ENCODE assay signal across 8 mouse cellular contexts in genomic region chr16:52031091-52031689, GRCm38 (mm10). TPM values are rescaled to one million over a fixed set of nuclear protein-coding genes. Genes with fewer than 3 reads are reported as not detected.
A peak's percentile ranks its signal among the peaks of the same experiment; 100 is the strongest.
DNase-seq lines count a peak whose midpoint lies in the region; ATAC-seq and TF ChIP-seq lines count a peak whose summit lies in the region.

TSS of gene Cblb (plus strand) at chr16:52031225.

- no peak for TF ChIP-seq CTCF in liver, embryonic 14.5 days (IDR thresholded peaks at IDR 0.05; ENCODE audit: low read depth)
- TF ChIP-seq CTCF in stomach, postnatal 0 days (IDR thresholded peaks at IDR 0.05; ENCODE audit: low read depth), result no peak

- peak; percentile 91 for DNase-seq in c-Kit-negative CD71-positive TER-119-positive erythroid progenitor cells, embryonic 14.5 days (ENCODE audit: low read depth, low spot score)
- peak; percentile 95 for DNase-seq in forebrain, embryonic 10.5 days (ENCODE audit: extremely low spot score, low spot score)
- peak; percentile 98 to 99 for DNase-seq in kidney, postnatal 25 days
- DNase-seq in liver, embryonic 14.5 days (ENCODE audit: low read depth in 3 of 3, low spot score in 3 of 3), result peak; percentile 93 to 95 (median 95)
- DNase-seq in neural tube, embryonic 11.5 days (ENCODE audit: low spot score), result peak; percentile 99
- peak; percentile 98 for DNase-seq in stomach, postnatal 0 days (ENCODE audit: low spot score)

- H3K36me3 ChIP-seq in forebrain, embryonic 10.5 days (replicated peaks), result peaks cover 27% of the 10 kb centered on the region
- H3K36me3 ChIP-seq in heart, embryonic 15.5 days, result no peaks in the 10 kb centered on the region
- peaks cover 3% of the 10 kb centered on the region for H3K36me3 ChIP-seq in liver, embryonic 14.5 days (replicated peaks; ENCODE audit: control insufficient read depth, insufficient read depth, low read depth)
- H3K36me3 ChIP-seq in neural tube, embryonic 11.5 days (ENCODE audit: control insufficient read depth, insufficient read depth, low read length), result no peaks in the 10 kb centered on the region
- H3K36me3 ChIP-seq in stomach, postnatal 0 days (ENCODE audit: control insufficient read depth, insufficient read depth, low read length), result peaks cover 4% of the 10 kb centered on the region; the same call in 1 of the 2 replicates

- H3K27me3 ChIP-seq in forebrain, embryonic 10.5 days (ENCODE audit: poor library complexity, severe bottlenecking), result no peaks in the 10 kb centered on the region
- no peaks in the 10 kb centered on the region for H3K27me3 ChIP-seq in heart, embryonic 15.5 days
- H3K27me3 ChIP-seq in liver, embryonic 14.5 days (ENCODE audit: control insufficient read depth, insufficient read depth, low read length), result no peaks in the 10 kb centered on the region
- no peaks in the 10 kb centered on the region for H3K27me3 ChIP-seq in neural tube, embryonic 11.5 days (ENCODE audit: control insufficient read depth, insufficient read depth, low read length)
- H3K27me3 ChIP-seq in stomach, postnatal 0 days (ENCODE audit: control insufficient read depth, insufficient read depth, low read length), result no peaks in the 10 kb centered on the region

- H3K4me3 ChIP-seq in forebrain, embryonic 10.5 days, result peak within 1 kb of the TSS; percentile 75
- H3K4me3 ChIP-seq in heart, embryonic 15.5 days, result peak within 1 kb of the TSS; percentile 85
- peak within 1 kb of the TSS; percentile 78 to 93 for H3K4me3 ChIP-seq in liver, embryonic 14.5 days (ENCODE audit: insufficient read depth in 1 of 2, low read depth in 2 of 2, low read length in 2 of 2)
- H3K4me3 ChIP-seq in neural tube, embryonic 11.5 days (ENCODE audit: low read depth, low read length), result peak within 1 kb of the TSS; percentile 87
- H3K4me3 ChIP-seq in stomach, postnatal 0 days (ENCODE audit: low read depth, low read length), result peak within 1 kb of the TSS; percentile 88

- peaks cover 33% of the 10 kb centered on the region for H3K4me1 ChIP-seq in forebrain, embryonic 10.5 days
- peaks cover 33% of the 10 kb centered on the region for H3K4me1 ChIP-seq in heart, embryonic 15.5 days (replicated peaks)
- H3K4me1 ChIP-seq in liver, embryonic 14.5 days (replicated peaks; ENCODE audit: control insufficient read depth in 2 of 2, insufficient read depth in 2 of 2, low read length in 1 of 2), result peaks cover 3 to 7% of the 10 kb centered on the region in 2 experiments; a peak in 3 of 4 replicates
- H3K4me1 ChIP-seq in neural tube, embryonic 11.5 days (ENCODE audit: control insufficient read depth, insufficient read depth, low read length), result peaks cover 2% of the 10 kb centered on the region; the same call in 1 of the 2 replicates
- H3K4me1 ChIP-seq in stomach, postnatal 0 days (replicated peaks; ENCODE audit: control insufficient read depth, insufficient read depth), result no peaks in the 10 kb centered on the region

- peak; percentile 89 for ATAC-seq in CD4-positive, CD25-positive, alpha-beta regulatory T cell, adult 4 months
- ATAC-seq in heart, embryonic 15.5 days (replicated peaks; ENCODE audit: insufficient number of reproducible peaks, insufficient read depth, low FRiP score, low read depth), result peak; percentile 99
- ATAC-seq in liver, embryonic 14.5 days (ENCODE audit: insufficient read depth), result peak; percentile 98
- peak; percentile 99 for ATAC-seq in neural tube, embryonic 11.5 days (ENCODE audit: insufficient read depth, low FRiP score, low TSS enrichment)
- ATAC-seq in stomach, postnatal 0 days (ENCODE audit: low FRiP score, low TSS enrichment), result peak; percentile 99

- peak within 1 kb of the TSS; percentile 96 for H3K27ac ChIP-seq in forebrain, embryonic 10.5 days
- peak within 1 kb of the TSS; percentile 98 for H3K27ac ChIP-seq in heart, embryonic 15.5 days
- peak within 1 kb of the TSS; percentile 51 for H3K27ac ChIP-seq in liver, embryonic 14.5 days
- H3K27ac ChIP-seq in neural tube, embryonic 11.5 days (ENCODE audit: low read depth, low read length), result peak within 1 kb of the TSS; percentile 96
- peak within 1 kb of the TSS; percentile 96 for H3K27ac ChIP-seq in stomach, postnatal 0 days (replicated peaks)

- WGBS in forebrain, embryonic 10.5 days, result under 1% methylated on average over 38 of the region's 38 CpGs
- WGBS in heart, embryonic 15.5 days, result under 1% methylated on average over 38 of the region's 38 CpGs
- under 1% methylated on average over 32 of the region's 38 CpGs for WGBS in liver, embryonic 14.5 days (ENCODE audit: insufficient replicate concordance)
- WGBS in neural tube, embryonic 11.5 days, result under 1% methylated on average over 37 of the region's 38 CpGs
- WGBS in stomach, postnatal 0 days, result under 1% methylated on average over 34 of the region's 38 CpGs

- H3K9me3 ChIP-seq in forebrain, embryonic 10.5 days, result no peaks in the 10 kb centered on the region
- H3K9me3 ChIP-seq in heart, embryonic 15.5 days (replicated peaks), result no peaks in the 10 kb centered on the region
- no peaks in the 10 kb centered on the region for H3K9me3 ChIP-seq in liver, embryonic 14.5 days (ENCODE audit: control insufficient read depth, low read length)
- H3K9me3 ChIP-seq in neural tube, embryonic 11.5 days (ENCODE audit: control insufficient read depth, low read length), result no peaks in the 10 kb centered on the region
- H3K9me3 ChIP-seq in stomach, postnatal 0 days (ENCODE audit: control insufficient read depth, low read length), result no peaks in the 10 kb centered on the region

- peak within 1 kb of the TSS; percentile 94 for H3K9ac ChIP-seq in heart, embryonic 15.5 days
- H3K9ac ChIP-seq in liver, embryonic 14.5 days (replicated peaks), result peak within 1 kb of the TSS; percentile 93
- peak within 1 kb of the TSS; percentile 97 for H3K9ac ChIP-seq in neural tube, embryonic 11.5 days (ENCODE audit: low read length)
- peak within 1 kb of the TSS; percentile 89 for H3K9ac ChIP-seq in stomach, postnatal 0 days (ENCODE audit: low read length)

- peak within 1 kb of the TSS; percentile 65 for H3K4me2 ChIP-seq in heart, embryonic 15.5 days
- H3K4me2 ChIP-seq in liver, embryonic 14.5 days (ENCODE audit: low read depth), result peak within 1 kb of the TSS; percentile 98
- peak within 1 kb of the TSS; percentile 50 for H3K4me2 ChIP-seq in neural tube, embryonic 11.5 days (ENCODE audit: low read depth)
- H3K4me2 ChIP-seq in stomach, postnatal 0 days (replicated peaks; ENCODE audit: low read depth), result peak within 1 kb of the TSS; percentile 64

- no peak for TF ChIP-seq EP300 in liver, embryonic 14.5 days (IDR thresholded peaks at IDR 0.05; ENCODE audit: low read depth)
- no peak for TF ChIP-seq EP300 in stomach, postnatal 0 days (optimal IDR thresholded peaks at IDR 0.05)

RNA-seq across cellular contexts. Expression of gene Cblb, which starts in this region (rescaled TPM):
- 10 to 100 TPM; 42.2 to 42.6 TPM for polyA plus RNA-seq in CD4-positive, CD25-positive, alpha-beta regulatory T cell, adult 4 months (2017; shearing (Covaris generic))
- polyA plus RNA-seq in forebrain, embryonic 10.5 days (2016; fragmentation: Nextera tagmentation; extraction: Ambion mirVana), result 28.2 and 29.2 TPM in 2 replicates
- 7.9 and 12.5 TPM in 2 replicates for polyA plus RNA-seq in heart, embryonic 15.5 days (2015; fragmentation: Nextera tagmentation; extraction: Ambion mirVana)
- polyA plus RNA-seq in liver, embryonic 14.5 days (2012; rRNA removed), result 1.8 TPM in 2 replicates
- 1.8 and 2.2 TPM in 2 replicates for polyA plus RNA-seq in liver, embryonic 14.5 days (2014; fragmentation: Nextera tagmentation; extraction: Ambion mirVana)
- 41.7 and 43.2 TPM in 2 replicates for polyA plus RNA-seq in neural tube, embryonic 11.5 days (2014; fragmentation: Nextera tagmentation; extraction: Ambion mirVana)
- 4.0 and 4.3 TPM in 2 replicates for polyA plus RNA-seq in stomach, postnatal 0 days (2015; fragmentation: Nextera tagmentation; extraction: Ambion mirVana)

Comparison
In these comparisons a context has a peak if more than half of its experiments do, and no peak if none do; other contexts are left out.
1. Peak in every context shown above with its lines: DNase-seq, ATAC-seq, H3K4me3 ChIP-seq and H3K27ac ChIP-seq.